Mouse (Mus musculus): ENCODE data around the gene Pdlim7.

DNA sequence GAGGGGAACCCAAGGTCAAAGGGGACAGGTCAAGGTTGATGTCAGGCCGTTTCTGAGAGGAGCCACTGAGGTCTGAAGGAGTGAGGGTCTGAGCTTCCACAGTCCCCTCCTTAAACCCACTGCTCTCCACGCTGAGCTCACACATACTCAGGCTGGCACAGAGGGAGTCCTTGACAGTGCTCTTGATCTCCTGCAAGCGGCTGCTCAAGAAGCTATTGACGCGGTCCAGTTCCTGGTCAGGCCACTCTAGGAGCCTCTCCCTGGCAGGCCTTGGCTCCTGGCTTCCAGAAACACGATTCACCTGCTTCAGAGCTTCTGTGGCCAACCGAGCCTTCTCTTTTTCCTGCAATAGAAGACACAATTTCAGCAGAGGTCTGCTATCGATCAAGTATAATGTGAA is 30.0 kb upstream of the Pdlim7 start:
- TF ChIP-seq CTCF (IDR thresholded peaks at IDR 0.05) (no peak), POLR2A (IDR thresholded peaks at IDR 0.05; ENCODE audit: insufficient read depth, low read depth, low read length) (no peak)

Data from heart, adult 2 months (tissue).